Mouse (Mus musculus): ENCODE data around the gene Syt6.

Syt6 gene

DNA sequence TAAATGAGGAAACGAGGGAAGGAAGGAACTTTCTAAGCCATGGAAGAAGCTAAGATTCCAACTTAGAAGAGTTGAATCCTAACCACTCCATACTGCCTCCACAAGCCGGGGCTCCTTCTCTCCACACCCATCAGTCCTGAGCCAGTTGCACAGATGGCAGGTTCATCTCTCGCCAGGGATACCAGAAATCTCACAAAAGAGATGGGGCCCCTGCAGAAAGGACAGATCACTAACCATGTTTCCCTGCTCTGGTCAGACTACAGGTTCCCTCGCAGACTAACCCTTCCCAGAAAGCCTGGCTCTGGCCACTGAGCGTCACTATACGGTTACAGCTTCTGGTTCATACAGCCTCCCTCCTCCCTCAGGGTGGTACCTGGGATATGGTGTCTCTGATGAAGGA, 74.7 kb downstream of the Syt6 start:
- DNase-seq: peak; percentile 40

DNA sequence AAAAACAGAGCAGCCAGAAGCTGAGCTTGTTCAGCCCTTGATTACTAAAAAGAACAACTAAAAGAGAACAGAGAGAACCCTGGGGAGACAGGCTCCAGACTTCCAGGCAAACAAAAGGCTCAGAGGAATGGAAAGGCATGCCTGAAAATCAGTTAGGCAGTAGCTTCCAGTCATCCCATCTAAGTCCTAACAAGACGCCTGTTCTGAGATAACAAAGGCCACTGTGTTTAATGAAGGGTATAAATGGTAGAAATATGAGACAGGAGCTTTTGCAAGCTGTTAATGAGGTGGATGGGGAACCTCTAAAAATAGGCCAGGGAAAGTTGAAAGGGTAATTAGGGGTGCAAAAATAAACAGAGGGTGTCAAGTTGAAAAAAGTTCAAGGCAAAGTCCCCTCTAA, 75.4 kb downstream of the Syt6 start:
- DNase-seq: no peak

GRCm38 (mm10) chr3:103660012-103660411, 85.0 kb downstream of the Syt6 start:
- no peak for DNase-seq

- DNase-seq: no peak
These were observed 86.7 kb downstream of the Syt6 start for GRCm38 (mm10) chr3:103661714-103662113.

DNA sequence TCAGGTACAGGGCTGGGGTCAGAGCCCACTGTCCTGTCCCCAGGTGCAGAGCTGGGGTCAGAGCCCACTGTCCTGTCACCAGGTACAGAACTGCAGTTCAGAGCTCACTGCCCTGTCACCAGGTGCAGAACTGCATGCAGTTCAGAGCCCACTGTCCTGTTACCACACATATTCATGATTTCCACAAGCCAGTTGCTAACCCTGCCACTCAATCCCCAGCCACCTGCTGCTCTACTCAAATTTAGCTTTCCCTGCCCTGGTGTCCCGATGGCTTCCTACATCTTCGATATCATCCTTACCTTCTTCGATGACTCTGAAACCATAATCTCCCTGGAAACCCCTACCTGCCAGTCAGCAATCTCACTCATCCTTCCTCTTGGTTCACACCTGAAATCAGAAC, 88.4 kb downstream of the Syt6 start:
- DNase-seq: no peak

GRCm38 (mm10) chr3:103672113-103672512, 97.1 kb downstream of the Syt6 start:
- no peak for DNase-seq

GRCm38 (mm10) chr3:103672716-103673115, 97.7 kb downstream of the Syt6 start:
- no peak for DNase-seq

GRCm38 (mm10) chr3:103678811-103679210, 103.8 kb downstream of the Syt6 start:
- DNase-seq: no peak

DNA sequence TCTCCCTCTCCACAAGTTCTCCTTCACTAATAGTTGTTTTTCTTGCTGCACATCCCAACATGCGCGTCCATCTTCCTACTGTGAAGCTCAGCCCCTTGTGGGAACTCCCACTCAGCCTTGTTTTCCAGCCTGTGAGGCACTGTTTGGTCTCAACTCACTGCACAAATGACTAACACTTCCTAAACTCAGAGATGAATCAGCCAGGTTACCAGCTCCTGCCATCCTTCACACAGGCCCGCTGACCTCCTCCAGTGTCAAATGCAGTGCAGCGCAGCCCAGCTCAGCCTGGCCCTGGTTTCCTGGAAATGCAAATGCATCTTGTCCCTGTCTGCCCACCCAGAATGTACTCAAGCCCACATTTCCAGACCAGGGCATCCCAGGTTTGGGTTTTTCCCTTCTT, 107.4 kb downstream of the Syt6 start:
- DNase-seq: no peak

DNA sequence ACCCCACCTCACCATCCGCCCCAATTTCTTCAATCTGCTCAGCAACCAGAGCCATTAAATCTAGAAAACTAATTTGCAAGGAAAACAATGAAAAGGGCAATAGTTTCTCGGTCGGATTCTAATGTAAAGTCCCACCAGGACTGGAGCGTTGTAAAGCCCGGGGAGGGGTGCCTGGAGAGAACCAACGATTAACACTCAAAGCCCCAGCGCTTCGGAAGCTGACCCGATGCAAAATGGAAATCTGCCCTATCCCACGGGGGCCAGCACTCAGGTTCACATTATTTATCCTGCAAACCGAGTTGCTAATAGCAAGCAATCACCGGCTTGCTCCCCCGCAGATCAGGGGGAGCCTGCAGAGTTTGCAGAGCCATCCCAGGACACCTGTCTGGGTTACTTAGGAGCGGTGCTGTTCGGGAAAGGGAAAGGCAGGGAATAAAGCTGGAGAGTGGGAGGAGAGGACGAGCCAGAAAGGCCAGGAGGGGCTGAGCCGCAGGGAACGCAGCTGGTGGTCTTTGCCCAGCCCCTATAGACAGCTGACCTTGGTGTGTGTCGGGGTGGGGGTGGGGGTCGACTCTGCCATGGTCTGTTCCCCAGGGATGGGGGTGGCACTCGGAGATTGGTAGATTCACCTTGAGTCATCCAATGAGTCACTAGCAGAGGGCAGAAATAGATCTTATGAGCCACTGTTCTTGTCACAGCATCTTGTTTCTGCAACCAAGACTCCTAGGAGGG, 108.4 kb downstream of the Syt6 start:
- peak; percentile 8 for DNase-seq

DNA sequence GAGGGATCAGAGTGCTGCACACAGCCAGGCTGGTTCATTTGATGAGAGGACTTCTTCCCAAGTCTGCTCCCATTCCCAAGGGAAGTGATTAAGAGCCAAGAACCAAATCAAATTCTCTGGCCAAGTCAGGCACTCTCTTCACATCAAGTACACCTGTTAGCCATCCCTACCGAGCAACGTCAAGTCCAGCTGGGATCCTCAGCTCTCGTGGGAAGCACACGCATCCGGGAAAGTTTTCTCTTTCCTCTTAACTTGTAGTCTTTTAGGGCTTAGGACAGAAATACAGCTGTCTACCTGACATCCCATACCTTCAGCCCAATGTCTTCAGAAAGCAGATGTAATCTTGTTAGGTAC, 108.9 kb downstream of the Syt6 start:
- no peak for DNase-seq

- DNase-seq: no peak
These were observed 114.0 kb downstream of the Syt6 start for GRCm38 (mm10) chr3:103689043-103689442.

DNA sequence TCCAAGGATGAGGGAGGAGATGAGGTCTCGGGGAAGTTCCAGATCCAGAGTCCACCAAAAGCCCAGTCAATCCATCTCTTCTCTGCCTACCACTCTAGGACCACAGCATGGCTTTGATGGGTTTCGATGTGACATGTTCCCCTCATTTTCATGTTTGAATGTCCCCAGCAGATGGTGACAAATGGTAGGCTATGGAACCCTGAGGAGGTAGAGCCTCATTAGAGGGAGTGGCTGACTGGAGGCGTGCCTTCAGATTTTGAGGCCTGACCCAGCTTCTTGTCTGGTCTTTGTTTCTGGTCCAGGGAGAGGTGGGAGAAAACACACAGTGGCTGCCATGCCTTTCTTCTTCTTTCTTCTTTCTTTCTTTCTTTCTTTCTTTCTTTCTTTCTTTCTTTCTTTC, 115.5 kb downstream of the Syt6 start:
- no peak for DNase-seq

All from cerebellum, adult 8-10 months (tissue).